Mouse (Mus musculus) adrenal gland, postnatal 36 days (tissue): ENCODE results near the gene Prdm4. TPM values are rescaled to one million over a fixed set of nuclear protein-coding genes. Genes with fewer than 3 reads are reported as not detected.

Experiments
- DNase-seq, 2 experiments: peaks; one replicate each; pipeline ENCODE4 v3.0.0; 2021; ENCODE audit warnings: mixed read lengths in 1 of 2
- long read RNA-seq, 2 experiments: library from polyadenylated mRNA; stranded (forward); transcript quantifications; one replicate each; pipeline ENCODE4 v2.0.0; 2021; ENCODE audit warnings: borderline sequencing depth in 2 of 2
- total RNA-seq, 2 experiments: library from RNA; stranded (reverse); gene quantifications; 2 replicates each; pipeline ENCODE4 v1.2.3; 2021

Prdm4 gene
- total RNA-seq: 10 to 100 TPM; 14.6 to 16.2 TPM
- long read RNA-seq, experiment 1, partial matches to known transcripts: 4 of 6 reads
- long read RNA-seq, experiment 1, other reads (novel, unspliced or antisense): 0 of 6 reads
- long read RNA-seq, experiment 2, partial matches to known transcripts: 0 of 4 reads
- long read RNA-seq, experiment 2, other reads (novel, unspliced or antisense): 0 of 4 reads

DNA sequence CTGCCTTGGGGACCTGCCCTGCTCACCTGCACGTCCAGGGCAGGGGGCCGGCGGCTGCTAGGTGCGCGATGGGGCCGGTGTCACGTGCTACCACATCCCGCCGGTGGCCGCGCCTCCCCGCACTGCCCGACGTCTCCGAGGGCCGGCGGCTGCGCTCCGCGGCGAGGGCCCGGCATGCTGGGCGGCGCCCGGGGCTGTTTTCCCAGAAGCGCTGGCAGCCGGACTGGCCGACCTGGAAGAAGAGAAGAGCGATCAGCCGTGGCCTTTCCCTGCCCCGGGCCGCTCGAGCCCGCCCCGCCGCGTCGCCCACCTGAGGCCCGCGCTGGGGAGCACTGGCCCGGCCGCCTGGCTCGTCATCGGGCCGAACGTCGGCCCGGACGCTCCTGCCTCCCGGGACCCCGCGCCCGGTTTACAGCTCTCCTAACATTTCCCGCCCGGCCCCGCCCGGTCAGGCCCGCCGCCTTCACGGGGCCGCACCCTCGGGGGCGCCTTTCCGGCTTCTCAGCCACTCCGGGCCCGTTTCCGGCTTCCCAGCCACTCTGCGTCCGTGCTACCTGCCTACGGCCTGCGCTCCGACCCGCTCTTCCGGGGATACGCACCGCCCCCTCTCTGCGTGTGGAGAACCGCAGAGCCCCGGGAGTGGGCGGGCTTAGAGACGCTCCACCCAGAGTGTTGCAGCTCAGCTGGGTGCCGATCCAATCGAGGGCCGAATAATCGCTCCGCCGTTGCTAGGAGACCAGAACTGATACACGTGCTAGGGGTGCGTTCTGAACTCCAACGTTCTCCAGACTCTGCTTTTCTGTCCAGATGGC is at the start of gene Prdm4:
Prdm4 (minus strand) TSS at position 645 of the 812 bp plus-strand sequence.
- DNase-seq: peak; percentile 98 to 99

DNA sequence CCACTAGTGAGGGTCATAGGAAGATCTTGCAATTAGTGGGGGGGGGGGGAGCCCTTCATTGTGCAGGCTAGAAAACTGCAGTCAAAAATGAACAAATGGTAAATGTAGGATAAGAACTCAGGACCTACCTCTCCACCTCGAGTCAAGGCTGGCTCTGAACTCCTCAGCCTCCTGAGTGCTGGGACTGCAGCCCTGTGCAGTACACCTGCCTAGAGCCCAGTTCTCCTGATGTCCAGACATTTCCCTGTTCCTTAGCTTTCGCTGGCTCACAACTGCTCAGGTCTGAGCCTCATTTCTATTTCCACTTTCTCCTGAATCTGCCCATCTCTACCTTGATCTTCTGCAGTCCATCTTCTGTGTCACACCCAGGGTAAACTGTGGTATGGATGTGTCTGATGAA is 49.5 kb upstream of the Prdm4 start:
- no peak for DNase-seq

DNA sequence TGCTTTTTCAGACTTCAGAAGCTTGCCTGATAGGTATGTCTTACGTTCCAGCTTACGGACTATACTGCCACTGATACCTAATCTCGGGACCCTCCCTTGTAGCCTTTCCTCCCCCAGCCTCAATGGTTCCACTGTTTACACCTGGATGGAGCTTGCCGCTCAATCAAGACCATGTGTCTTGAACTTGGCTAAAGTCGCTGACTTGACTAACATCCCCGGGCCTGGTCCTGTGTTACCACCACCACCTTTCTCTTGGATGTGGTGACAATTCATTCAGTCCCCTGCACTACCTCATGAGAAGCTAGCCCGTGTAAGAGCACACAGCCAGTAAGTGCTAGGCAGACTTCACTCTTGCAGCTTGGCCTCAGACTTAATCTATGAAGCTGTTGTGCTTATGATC is 47.4 kb upstream of the Prdm4 start:
- DNase-seq: no peak

DNA sequence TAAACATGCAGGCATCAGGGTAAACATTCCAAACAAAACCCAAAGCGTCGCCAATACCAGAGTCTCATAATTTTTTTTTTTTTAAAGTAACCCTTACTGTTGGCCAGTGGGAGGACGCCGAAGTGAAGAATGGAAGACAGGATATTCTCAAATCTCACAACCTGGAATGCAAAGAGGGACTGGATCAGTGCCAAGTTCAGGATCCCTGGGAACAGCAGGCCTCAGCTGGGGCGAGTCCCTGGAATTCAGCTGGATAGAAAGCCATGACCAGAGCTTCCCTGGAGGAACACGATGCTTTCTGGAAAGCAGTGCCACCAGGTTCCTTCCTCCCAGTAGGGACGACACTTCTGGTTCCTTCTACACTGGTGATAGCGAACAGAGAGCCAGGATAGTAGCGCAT is 46.0 kb upstream of the Prdm4 start:
- DNase-seq: no peak

DNA sequence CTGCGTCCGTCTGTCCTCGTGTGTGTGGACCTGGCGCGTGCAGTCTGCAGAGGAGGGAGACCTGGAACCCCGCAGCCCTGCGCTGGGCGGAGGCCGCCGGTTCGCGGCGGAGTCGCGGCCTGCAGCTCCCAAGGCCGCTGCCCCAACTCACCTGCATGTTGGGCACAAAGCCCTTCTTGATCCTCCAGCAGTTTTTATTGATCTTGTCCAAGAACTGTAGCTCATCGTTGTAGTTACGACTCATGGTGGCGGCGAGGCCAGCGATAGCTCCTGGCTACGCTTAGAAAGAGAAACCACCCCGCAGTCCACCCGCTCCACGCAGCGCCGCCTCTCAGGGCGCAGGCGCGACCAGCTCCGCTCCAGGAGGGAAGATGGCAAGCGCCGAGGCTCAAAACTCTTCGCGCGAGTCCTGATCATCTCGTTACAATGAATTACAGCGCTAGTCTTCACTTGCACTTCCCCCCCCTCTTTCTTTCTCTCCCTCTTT is 40.6 kb upstream of the Prdm4 start, which contains the start of gene Rtcb:
Rtcb (minus strand) TSS at position 360 of the 487 bp plus-strand sequence.
- peak; percentile 98 to 99 for DNase-seq

DNA sequence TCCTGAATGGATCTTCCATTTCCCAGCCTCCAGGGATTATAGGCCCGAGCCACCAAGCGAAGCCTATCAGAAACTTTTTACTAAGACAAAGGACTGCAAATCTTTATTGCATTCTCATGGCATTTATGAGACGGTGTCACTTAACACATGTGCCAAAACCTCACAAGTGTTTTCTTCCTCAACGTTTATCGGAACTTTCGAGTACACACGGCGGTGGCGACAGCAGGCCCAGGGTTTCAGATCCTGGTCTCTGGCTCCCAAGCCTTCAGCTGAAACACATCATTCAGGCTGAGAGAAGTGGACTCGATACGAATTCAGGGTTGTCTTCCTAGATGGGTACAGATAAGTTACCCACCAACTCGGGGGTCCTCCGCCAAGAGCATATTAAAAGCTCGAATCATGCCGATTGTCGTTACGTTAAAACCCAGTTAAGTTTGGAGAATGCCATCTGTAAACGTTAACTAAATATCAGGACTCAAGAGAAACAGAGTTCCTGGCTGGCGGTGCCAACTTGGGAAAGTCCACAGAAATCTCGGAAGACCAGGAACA is 40.0 kb upstream of the Prdm4 start:
- no peak for DNase-seq

DNA sequence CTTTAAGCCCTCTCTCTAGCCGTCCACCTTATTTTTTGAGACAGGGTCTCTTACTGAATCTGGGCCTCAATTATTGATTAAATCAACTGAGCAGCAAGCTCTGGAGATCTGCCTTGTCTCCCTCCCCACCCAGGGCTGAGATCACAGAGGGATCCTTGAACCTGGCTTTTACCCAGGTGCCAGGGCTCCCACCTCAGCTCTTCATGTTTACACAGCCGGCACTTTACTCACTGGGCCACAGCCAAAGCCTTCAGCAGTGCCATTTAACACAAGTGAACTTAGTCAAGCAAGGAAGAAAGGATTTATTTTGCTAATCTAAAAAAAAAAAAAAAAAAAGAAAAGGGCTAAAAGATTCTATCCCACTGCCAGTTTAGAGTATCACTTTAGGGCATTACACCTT is 37.5 kb upstream of the Prdm4 start:
- DNase-seq: no peak

DNA sequence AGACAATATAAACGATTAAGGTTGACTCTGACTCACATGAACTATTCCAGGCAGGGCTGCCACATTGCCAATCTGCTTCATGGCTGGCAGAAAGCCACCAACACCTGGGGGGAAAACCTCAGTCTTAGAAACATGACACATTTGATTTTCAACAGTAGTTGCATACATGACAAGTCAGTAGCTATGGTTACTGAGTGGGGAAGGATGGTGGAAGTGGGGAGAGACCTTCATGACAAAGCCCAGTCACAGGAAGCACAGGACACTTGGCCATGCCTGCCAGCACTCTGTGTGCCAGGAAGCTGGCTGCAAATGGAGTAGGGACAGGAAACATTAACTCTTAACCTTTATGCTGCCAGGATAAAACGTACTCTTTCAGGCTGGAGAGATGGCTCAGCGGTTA is 36.5 kb upstream of the Prdm4 start:
- peak; percentile 30 to 41 for DNase-seq

DNA sequence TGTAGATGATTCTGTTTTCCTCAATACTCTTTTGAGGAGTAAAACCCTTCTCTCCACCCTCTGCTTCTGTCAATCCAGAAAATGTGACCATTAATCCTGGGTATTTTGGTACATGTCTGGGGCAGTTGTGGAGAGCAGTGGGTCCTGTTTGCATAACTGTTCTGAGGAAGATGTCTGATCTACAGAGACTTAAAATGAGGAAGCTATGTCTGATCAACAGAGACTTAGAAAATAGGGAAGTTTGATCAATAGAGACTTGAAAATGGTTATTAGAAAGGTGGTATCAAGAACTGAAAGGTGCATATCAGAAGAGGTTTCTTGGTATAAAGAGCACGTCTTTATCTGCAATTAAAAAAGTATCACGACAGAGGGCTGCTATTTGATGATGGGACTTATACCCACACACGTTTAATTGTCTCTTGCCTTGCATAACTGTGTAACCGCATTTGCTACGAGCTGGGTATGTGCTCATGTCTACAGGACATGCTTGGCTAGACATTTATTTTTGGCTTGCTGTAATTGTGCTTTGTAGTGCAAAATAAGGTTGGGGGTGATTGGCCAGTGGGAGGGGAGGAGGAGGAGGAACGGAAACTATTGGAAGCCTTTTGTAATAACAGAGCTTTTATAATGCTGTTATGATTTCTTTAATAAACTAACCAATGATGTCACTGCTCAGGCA is 35.0 kb upstream of the Prdm4 start:
- no peak for DNase-seq

DNA sequence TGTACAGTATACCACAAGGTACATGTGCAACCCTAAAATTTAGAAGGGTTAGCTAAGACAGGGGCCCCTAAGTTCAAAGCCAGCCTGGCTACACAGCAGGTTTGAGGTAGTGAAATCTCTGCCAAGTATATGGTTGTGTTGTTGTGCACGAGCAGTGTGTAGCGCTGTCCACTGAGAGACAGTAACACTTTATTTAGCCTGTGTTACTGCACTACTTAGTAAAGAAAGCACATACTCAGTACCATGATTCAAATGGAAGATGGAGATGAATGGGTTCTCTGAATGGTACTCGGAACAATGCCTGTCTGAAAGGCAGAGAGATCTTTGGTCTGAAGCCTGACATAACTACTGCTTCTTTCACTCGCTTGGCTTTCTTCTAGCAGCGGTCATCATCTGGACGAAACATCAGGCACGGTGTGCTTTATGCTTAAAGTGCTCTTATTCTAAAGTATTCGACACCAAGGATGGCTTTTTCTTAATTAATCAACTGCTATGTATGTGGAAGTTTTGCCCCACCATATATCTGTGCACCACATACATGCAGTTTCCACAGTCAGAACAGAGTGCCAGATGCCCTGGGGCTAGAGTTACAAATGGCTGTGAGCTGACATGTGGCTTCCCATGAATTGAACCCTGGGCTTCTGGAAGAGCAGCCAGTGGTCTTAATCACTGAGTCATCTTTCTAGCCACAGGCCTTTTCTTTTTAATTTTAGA is 31.7 kb upstream of the Prdm4 start:
- no peak for DNase-seq

DNA sequence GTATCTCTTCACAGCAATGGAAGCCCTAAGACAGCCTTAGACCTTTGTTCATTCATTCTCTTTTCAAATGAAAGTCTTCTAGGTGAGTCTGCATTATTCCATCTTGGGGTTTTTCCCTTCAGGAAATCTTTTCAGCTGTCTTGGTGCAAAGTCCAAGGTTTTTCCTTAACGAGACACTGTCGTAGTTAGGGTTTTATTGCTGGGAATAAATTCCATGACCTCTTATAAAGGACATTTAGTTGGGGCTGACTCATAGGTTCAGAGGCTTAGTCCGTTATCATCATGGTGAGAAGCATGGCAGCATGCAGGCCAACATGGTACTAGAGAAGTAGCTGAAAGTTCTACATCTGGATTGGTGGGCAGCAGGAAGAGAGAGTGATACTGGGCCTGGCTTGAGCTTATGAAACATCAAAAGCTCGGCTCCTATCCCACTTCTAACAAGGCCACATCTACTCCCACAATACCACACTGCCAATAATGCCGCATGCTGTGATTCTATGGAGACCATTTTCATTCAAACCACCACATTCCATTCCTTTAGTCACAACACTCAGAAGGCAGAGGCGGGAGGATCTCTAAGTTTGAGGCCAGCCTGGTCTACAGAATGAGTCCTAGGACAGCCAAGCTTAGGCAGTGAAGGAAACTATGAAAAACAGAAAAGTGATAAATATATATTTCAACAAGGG is 19.5 kb upstream of the Prdm4 start:
- no peak for DNase-seq

DNA sequence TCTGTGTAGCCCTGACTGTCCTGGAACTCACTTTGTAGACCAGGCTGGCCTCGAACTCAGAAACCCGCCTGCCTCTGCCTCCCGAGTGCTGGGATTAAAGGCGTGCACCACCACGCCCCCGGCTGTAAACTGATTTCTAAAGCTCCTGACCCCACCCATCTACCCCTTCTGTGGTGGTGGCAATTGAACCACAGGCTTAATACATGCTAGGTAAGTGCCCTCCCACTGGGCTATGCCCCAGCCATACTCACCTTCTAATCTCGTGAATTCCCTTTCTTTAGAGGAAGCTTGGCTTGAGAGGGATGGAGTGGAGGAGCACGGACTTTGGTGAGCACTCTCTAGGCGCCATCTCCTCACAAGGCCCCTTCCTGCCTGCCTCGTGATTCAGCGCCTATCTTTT is 13.0 kb upstream of the Prdm4 start:
- DNase-seq: no peak

DNA sequence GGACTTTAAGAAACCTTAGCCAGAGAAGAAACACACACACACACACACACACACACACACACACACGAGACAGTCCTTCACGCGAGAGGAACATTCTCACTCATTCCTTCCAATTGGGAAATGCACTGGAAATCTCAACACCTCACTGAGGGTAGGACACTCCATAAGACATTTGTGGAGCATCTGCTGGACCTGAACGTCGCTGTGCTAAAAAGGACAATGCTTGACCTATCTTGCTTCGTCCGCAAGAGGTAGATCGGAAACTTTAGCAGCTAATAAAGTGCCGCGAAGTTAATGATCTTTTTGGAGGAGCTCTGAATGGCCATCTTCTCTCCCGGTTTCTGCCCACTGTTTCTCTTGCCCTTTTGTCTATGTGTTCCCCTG is 12.3 kb upstream of the Prdm4 start:
- DNase-seq: no peak

DNA sequence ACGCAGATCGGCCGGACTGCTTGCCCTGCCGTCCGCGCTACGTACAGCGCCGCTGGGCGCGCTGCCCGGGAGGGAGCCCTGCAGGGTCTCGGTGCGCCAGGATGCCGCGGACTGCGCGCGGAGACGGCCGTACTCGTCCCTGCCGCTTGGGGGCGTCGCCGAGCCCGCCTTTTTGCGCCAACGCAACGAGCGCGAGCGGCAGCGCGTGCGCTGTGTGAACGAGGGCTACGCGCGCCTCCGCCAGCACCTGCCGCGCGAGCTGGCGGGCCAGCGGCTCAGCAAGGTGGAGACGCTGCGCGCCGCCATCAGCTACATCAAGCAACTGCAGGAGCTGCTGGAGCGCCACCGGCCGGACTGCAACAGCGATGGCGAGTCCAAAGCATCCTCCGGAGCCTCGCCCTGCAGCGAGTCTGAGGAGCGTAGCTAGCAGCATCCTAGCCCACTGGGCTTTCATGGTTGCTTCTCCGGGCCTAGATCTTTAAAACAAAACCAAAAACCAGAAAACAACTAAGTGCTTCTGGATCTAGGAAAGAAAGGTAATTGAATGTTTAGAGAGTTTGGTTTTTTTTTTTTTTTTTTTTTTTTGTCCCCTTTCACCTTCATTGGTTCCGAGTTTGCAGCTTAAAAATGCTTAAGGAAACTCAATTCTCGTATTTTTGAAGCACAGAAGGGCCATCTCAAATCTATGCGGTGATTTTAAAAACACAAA is 11.7 kb upstream of the Prdm4 start:
- peak; percentile 63 to 72 for DNase-seq

DNA sequence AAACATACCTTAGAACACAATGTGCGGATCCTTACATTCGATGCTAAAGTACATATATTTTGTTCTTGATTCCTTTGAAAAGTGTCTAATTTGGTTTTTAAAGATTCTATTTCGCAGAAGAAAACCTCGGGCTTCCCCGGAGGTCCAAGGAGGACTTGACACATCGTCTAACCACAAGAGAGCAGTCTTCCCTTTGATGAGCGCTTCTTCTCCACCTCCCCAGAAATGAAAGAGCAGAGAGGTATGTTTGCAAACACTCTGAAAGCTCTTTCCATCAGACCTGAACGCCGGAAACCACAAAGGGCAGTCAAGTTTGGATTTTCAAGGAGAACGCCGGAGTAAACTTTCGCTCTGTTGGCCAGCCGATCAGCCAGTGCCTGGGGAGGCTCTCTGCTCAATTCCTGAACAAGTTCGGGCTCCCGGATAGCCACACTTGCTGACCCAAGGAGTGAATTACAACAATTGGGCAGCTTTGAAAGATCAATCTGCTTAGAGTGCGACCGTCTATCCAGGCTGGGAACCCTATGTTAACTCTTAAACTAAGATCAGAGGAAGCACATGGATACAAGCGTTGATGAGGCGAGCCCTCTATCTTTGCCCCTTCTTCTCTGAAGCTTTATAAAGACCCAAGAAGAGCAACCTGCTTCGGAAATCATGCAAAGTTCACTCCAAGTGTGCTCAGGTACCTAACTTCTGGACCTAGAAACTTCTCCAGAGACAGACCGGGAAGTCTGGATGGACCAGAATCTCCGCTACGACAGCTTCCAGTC is 10.9 kb upstream of the Prdm4 start, which contains the start of gene Ascl4:
Ascl4 (plus strand) TSS at position 6 of the 770 bp plus-strand sequence.
- DNase-seq: peak; percentile 17 to 29

DNA sequence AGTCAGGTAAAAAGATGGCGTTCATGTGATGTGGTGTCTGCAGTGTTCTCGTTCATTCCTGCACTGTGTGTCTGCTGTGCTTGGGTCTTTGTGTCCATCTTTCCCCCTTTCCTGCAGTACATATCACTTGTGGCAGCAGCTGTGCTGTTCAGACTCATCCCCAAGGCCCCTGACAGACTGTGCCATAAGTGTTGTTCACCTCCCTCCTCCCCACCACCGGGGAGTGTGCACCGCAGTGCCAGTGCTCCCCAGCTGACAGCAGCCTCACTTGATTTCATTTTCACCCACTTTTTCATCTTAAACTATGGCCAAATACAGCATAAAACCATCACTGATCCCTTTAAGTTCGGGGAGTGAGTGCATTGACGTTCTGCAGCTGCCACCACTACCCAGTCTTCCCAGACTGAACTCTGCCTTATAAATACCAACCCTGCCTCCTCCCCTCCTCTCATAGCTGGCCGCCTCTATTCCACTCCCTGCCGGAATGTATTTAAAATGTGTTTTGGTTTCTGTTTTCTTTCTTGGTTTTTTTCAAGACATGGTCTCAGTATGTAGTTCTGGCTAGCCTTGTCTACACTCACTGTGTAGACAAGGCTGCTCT is 37.0 kb downstream of the Prdm4 start:
- no peak for DNase-seq

DNA sequence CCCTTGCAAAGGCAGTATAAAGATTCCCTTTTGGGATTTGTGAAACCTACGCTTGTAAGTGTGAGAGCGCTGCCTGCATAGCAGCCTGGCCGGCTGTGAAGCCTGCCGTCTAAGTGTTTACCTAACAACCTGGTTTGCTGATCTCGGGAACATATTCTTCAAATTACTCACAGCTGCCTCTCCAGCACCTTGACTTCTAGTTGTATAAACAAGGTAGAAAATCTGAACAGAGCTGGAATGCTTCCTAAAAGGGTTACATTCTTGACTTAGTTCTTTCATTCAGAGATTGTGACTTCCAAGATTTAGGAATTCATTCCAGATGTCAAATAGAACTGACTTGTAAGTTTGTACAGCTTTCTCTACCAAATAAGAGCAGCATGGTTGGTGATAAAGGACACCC is 41.1 kb downstream of the Prdm4 start:
- DNase-seq: no peak

DNA sequence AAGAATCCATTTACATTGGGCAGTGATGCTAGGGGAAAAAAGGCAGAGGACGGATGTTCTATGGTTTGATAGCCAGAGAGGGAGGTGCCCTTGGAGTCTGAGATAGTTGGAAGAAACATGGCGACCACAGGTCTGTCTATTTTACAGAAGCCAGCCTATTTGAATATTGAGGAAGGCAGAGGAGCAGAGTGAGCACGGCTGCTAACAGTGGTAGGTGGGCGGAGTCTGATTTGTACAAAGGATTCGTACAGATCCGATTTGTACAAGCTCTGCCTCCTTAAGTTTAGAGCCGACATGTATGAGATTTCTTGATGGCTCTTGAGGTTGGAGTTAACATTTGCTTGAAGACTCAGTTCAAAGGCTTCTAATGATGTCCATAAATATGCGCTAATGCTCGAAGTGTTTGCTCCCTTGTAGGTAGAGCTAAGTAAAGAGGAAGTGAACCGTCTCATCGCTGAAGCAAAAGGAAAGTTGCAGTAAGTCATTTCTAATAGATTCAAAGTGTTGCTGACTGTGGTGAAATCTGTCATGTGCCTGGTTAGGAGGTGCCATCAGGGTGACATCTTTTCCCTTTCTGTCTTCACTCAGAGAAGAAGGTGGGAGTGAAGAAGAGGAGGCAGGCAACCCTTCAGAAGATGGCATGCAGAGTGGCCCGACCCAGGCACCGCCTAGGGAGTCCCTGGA is 42.9 kb downstream of the Prdm4 start:
- DNase-seq: no peak

DNA sequence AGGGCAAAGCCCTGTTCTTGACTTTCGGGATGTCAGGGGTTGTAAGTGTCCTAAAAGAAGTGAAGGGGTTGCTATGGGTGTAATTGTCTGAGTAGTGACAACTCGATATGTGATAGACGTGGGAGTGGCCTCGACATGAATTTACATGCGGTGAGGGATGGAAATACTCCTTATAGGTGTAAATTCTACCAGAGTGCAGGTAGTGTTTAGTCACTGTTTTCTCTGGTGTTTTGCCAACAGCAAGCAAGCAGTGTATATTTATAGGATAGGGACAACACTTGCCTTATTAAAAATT is 44.5 kb downstream of the Prdm4 start:
- no peak for DNase-seq
